Mouse (Mus musculus) midbrain, embryonic 11.5 days (tissue): ENCODE measurements at regions not wholly inside any gene's neighbourhood (a gene's known extent, or its start where the extent isn't known, plus 50 kb on each side); places are given as distances from the start of the nearest gene placed in this dataset.

ENCODE experiments used
- ATAC-seq: fragments of 200-750 bp; cut with Nextera tagmentation; 2 replicates; pipeline ENCODE4 v1.8.0; 2017; ENCODE audit warnings: moderate TSS enrichment, moderate library complexity; ENCODE audit not compliant: low FRiP score
- DNase-seq: peaks from one replicate; pipeline ENCODE4 v3.0.0; 2015; ENCODE audit warnings: low spot score; ENCODE audit errors: missing footprints
- H3K27ac ChIP-seq: fragments of 300-500 bp; sonication (generic); 2 replicates; pipeline ENCODE4 v1.5.1; 2014; ENCODE audit warnings: low read depth, low read length
- H3K27me3 ChIP-seq: fragments of 300-500 bp; sonication (generic); 2 replicates; pipeline ENCODE4 v1.6.1; 2014; ENCODE audit warnings: mild to moderate bottlenecking, low read length, moderate library complexity, mixed read lengths; ENCODE audit not compliant: control insufficient read depth, insufficient read depth
- H3K36me3 ChIP-seq: fragments of 300-500 bp; sonication (generic); 2 replicates; pipeline ENCODE4 v1.6.1; 2014; ENCODE audit warnings: mild to moderate bottlenecking, low read length, moderate library complexity, mixed read lengths; ENCODE audit not compliant: control insufficient read depth, insufficient read depth
- H3K4me1 ChIP-seq: fragments of 300-500 bp; sonication (generic); 2 replicates; pipeline ENCODE4 v1.6.1; 2014; ENCODE audit warnings: low read length; ENCODE audit not compliant: control insufficient read depth, insufficient read depth
- H3K4me2 ChIP-seq: fragments of 300-500 bp; sonication (generic); 2 replicates; pipeline ENCODE4 v1.6.1; 2014; ENCODE audit warnings: mild to moderate bottlenecking, moderate library complexity
- H3K4me3 ChIP-seq: fragments of 300-500 bp; sonication (generic); 2 replicates; pipeline ENCODE4 v1.5.1; 2014; ENCODE audit warnings: low read depth, low read length
- H3K9ac ChIP-seq: fragments of 300-500 bp; sonication (generic); 2 replicates; pipeline ENCODE4 v1.6.1; 2014; ENCODE audit warnings: low read length
- H3K9me3 ChIP-seq: fragments of 300-500 bp; sonication (generic); 2 replicates; pipeline ENCODE4 v1.6.1; 2016; ENCODE audit warnings: low read length; ENCODE audit not compliant: control insufficient read depth
- WGBS: fragments of 180-500 bp; shearing (Covaris S2); extraction: QIAGEN DNeasy Blood & Tissue Kit; methylation state at CpG from one replicate; pipeline ENCODE4 v1.1.7; 2014; 5-methylcytosine and 5-hydroxymethylcytosine counted together

- H3K4me2 ChIP-seq = no peak overlapping the region
- no peaks in the 10 kb centered on the region for H3K4me1 ChIP-seq
- ATAC-seq (no peak), DNase-seq (no peak)
- no peaks in the 10 kb centered on the region for H3K27me3 ChIP-seq
- no peaks in the 10 kb centered on the region for H3K9me3 ChIP-seq
- H3K27ac ChIP-seq = no peak overlapping the region
- no peak overlapping the region for H3K9ac ChIP-seq
- no peaks in the 10 kb centered on the region for H3K36me3 ChIP-seq
- H3K4me3 ChIP-seq = no peak overlapping the region
- 84% methylated on average over 6 of the region's 6 CpGs for WGBS
These were observed 202.7 kb downstream of the Ptprc start for GRCm38 (mm10) chr1:137972620-137973350.

GRCm38 (mm10) chr1:137966151-137966836 lies 209.2 kb downstream of the Ptprc start:
- DNase-seq (no peak), ATAC-seq (peak; percentile 27; the same call in 1 of the 2 replicates)
- Histone ChIP-seq H3K27me3 (no peaks in the 10 kb centered on the region), H3K27ac (0 out of 2 replicates have a peak overlapping the region, but pooled peaks have one; percentile 21), H3K9me3 (no peaks in the 10 kb centered on the region), H3K9ac (no peak overlapping the region), H3K4me2 (no peak overlapping the region), H3K36me3 (no peaks in the 10 kb centered on the region), H3K4me1 (peaks cover 3% of the 10 kb centered on the region; the same call in 1 of the 2 replicates), H3K4me3 (no peak overlapping the region)
- 41% methylated on average over 16 of the region's 16 CpGs for WGBS

DNA sequence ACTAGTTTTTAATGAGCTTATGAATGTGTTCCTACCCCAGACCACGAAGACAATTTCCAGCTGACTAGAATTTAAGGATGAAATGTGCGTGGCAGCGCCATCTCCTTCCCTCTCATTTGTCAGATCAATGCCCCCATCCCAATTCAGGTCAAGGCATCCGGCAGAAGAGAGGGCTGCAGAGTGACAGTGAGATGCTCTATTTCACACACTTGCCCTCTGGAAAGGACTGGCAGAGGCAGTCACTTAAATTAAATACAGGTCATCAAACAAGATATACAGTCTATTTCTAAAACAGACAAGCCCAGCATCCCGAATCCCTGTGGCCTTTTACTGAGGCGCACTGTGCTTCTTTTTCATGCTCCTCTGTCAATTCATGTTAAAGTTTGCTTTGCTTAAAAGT lies 211.9 kb downstream of the Ptprc start:
- peaks cover 3% of the 10 kb centered on the region; the same call in 1 of the 2 replicates for H3K4me1 ChIP-seq
- ATAC-seq (no peak), DNase-seq (peak; percentile 77)
- H3K27me3 ChIP-seq = no peaks in the 10 kb centered on the region
- H3K4me3 ChIP-seq = no peak overlapping the region
- no peak overlapping the region for H3K9ac ChIP-seq
- 86% methylated on average over 6 of the region's 6 CpGs for WGBS
- H3K9me3 ChIP-seq = no peaks in the 10 kb centered on the region
- no peak overlapping the region for H3K4me2 ChIP-seq
- no peaks in the 10 kb centered on the region for H3K36me3 ChIP-seq
- H3K27ac ChIP-seq = no peak overlapping the region

DNA sequence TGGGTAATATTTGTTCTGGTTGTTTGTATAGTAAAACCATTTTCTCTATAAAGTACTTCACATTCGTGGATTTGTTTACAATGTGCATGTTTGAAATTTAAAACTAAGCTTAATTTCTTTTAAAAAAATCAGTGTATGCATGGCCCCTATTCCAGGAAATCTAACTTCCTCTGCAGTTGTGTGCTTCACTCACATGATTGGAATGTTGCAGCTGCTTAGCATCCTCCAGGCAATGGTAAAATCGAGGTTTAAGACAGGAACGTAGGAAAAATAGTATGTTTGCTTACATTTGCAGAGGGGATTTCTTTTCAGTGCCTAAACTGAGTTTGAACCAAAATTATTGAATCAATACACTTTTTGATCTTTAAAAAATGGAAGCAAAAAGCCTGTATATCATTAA lies 217.5 kb downstream of the Ptprc start:
- Histone ChIP-seq H3K27me3 (no peaks in the 10 kb centered on the region), H3K36me3 (no peaks in the 10 kb centered on the region)
- WGBS = 90% methylated on average over 3 of the region's 3 CpGs

DNA sequence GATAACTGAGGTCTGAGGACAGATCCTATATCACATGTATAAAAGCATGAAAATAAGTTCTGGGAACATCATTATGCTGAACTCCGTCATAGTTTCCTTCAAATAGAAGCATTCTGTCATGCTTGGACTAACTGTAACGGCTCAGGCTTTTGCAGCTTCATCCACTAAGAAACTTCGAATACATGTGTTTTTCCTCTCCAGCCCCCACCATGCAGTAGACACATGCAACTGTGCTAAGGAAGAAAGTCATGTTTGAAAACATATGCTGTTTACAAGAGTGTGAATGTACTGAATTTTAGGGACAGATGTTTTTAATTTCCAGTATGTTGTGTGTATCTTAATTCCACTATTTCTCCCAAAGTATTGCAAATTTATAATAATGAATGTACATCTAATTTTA lies 219.5 kb downstream of the Ptprc start:
- no peaks in the 10 kb centered on the region for H3K9me3 ChIP-seq
- no peaks in the 10 kb centered on the region for H3K27me3 ChIP-seq
- ATAC-seq (no peak), DNase-seq (no peak)
- no peak overlapping the region for H3K4me2 ChIP-seq
- H3K36me3 ChIP-seq = no peaks in the 10 kb centered on the region
- H3K4me3 ChIP-seq = no peak overlapping the region
- no peak overlapping the region for H3K9ac ChIP-seq
- no peak overlapping the region for H3K27ac ChIP-seq
- 89% methylated on average over 3 of the region's 3 CpGs for WGBS
- no peaks in the 10 kb centered on the region for H3K4me1 ChIP-seq

More for the DNA sequence above, 217.5 kb downstream of the Ptprc start:
- H3K27ac ChIP-seq = no peak overlapping the region
- ATAC-seq (no peak), DNase-seq (no peak)
- H3K4me3 ChIP-seq = no peak overlapping the region
- no peak overlapping the region for H3K4me2 ChIP-seq
- no peaks in the 10 kb centered on the region for H3K4me1 ChIP-seq
- no peak overlapping the region for H3K9ac ChIP-seq
- H3K9me3 ChIP-seq = no peaks in the 10 kb centered on the region

DNA sequence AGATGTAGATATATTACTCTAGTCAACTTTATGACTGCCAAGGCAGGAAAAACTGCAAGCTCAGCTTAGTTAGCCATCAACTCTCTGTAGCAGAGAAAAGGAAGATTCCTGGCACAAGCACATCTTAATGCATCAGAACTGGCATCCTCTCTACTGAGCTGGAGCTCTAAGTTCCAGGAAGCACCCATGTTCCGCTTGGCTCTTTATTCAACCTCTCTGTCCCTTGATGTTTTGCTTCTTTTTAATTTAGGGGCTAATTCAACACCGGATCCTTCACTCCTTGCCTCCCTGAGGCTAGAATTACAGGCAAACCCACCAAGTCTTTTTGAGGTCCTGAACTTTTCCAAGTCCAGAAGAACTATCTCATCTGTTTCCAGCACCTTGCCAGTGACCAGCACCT lies 220.4 kb downstream of the Ptprc start:
- H3K9me3 ChIP-seq = no peaks in the 10 kb centered on the region
- ATAC-seq (no peak), DNase-seq (no peak)
- H3K4me2 ChIP-seq = no peak overlapping the region
- no peak overlapping the region for H3K4me3 ChIP-seq
- H3K4me1 ChIP-seq = no peaks in the 10 kb centered on the region
- no peak overlapping the region for H3K9ac ChIP-seq
- no peaks in the 10 kb centered on the region; the same call in 1 of the 2 replicates for H3K36me3 ChIP-seq
- WGBS = 89% methylated on average over 2 of the region's 2 CpGs
- no peaks in the 10 kb centered on the region for H3K27me3 ChIP-seq
- no peak overlapping the region for H3K27ac ChIP-seq

DNA sequence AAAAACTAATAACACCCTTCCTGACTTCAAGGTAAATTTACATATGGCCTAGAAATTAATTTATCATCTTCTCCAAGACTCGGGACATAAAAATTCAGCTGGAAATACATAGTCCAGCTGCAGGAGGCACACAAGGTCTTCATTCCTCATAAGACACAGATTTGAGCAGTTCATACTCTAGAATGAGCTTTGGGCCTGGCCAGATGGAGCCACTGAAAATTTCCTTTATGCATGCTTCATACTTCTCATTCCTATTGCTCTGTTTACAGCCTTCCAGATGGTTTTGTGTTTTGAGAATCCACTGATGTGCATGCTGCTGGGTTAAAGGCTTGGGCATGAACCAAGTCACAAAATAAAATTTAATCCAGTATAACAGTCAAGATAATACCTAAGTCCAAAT lies 222.1 kb downstream of the Ptprc start:
- no peaks in the 10 kb centered on the region; the same call in 1 of the 2 replicates for H3K36me3 ChIP-seq

DNA sequence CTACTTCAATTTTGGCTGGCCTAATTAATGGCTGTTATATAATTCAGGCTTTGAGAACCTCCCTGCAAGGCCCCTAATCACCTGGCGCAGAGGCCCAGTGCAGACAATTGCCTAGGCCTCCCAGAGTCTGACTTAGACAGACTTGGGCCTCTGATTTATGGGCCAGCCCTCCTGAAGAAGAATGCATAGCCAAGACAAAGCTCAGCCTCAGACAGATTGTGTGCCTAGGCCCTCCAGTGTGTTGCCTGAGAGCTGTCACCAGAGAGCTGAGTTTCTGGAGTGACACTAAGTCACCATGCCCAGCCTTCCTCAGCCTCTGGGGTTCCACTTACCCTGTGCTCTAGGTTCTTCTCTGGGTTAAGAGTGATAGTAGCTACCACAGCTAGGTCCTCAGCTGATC lies 222.7 kb downstream of the Ptprc start:
- DNase-seq = no peak
- no peak overlapping the region for H3K9ac ChIP-seq
- H3K27me3 ChIP-seq = no peaks in the 10 kb centered on the region
- no peaks in the 10 kb centered on the region; the same call in 1 of the 2 replicates for H3K4me1 ChIP-seq
- H3K9me3 ChIP-seq = no peaks in the 10 kb centered on the region
- no peaks in the 10 kb centered on the region; the same call in 1 of the 2 replicates for H3K36me3 ChIP-seq
- no peak for ATAC-seq
- H3K4me3 ChIP-seq = no peak overlapping the region
- H3K27ac ChIP-seq = no peak overlapping the region
- no peak overlapping the region for H3K4me2 ChIP-seq
- 89% methylated on average over 1 of the region's 1 CpGs for WGBS

More for the DNA sequence above, 222.1 kb downstream of the Ptprc start:
- ATAC-seq (no peak), DNase-seq (no peak)
- Histone ChIP-seq H3K9me3 (no peaks in the 10 kb centered on the region), H3K4me3 (no peak overlapping the region), H3K4me2 (no peak overlapping the region), H3K27me3 (no peaks in the 10 kb centered on the region), H3K4me1 (no peaks in the 10 kb centered on the region; the same call in 1 of the 2 replicates), H3K27ac (no peak overlapping the region), H3K9ac (no peak overlapping the region)
- 96% methylated on average over 1 of the region's 1 CpGs for WGBS

GRCm38 (mm10) chr1:137947900-137948299 lies 227.6 kb downstream of the Ptprc start:
- WGBS = 81% methylated on average over 1 of the region's 1 CpGs
- no peak overlapping the region for H3K27ac ChIP-seq
- H3K4me2 ChIP-seq = no peak overlapping the region
- no peaks in the 10 kb centered on the region for H3K9me3 ChIP-seq
- no peak for DNase-seq
- no peaks in the 10 kb centered on the region for H3K27me3 ChIP-seq
- no peak overlapping the region for H3K4me3 ChIP-seq
- no peaks in the 10 kb centered on the region; the same call in 1 of the 2 replicates for H3K36me3 ChIP-seq
- H3K4me1 ChIP-seq = no peaks in the 10 kb centered on the region; the same call in 1 of the 2 replicates
- no peak overlapping the region for H3K9ac ChIP-seq
- ATAC-seq = no peak
